Mouse (Mus musculus) hindlimb bud, embryonic 11.5 days (tissue): Measurements from ENCODE around the gene Mical3.

Experiments
- DNase-seq: peaks from one replicate; pipeline ENCODE4 v3.0.0-alpha.2; 2012; ENCODE audit warnings: low read depth, low spot score; ENCODE audit errors: extremely low spot score

Gene Mical3

DNA sequence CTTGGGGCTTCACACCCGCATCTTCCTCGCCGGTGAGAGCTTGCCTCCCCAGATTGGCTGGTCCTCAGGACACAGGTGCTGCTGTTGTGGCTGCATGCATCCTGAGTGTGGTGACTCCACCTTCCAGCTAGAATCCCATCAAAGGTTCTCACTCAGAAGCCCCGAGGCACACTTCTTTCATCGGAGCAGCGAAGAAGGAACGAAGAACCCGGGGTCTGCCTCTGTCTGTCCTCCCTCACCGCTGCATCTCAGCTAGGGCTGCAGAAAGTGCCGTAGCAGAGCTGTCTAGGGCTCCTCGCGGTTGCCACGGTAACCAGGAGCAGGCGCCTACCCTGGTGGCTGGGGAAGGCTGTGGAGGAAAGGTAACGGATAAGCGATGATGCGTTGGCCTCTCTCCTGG is at the start of gene Mical3:
Mical3 (minus strand) TSS at position 227 of the 400 bp plus-strand sequence.
- DNase-seq = no peak

DNA sequence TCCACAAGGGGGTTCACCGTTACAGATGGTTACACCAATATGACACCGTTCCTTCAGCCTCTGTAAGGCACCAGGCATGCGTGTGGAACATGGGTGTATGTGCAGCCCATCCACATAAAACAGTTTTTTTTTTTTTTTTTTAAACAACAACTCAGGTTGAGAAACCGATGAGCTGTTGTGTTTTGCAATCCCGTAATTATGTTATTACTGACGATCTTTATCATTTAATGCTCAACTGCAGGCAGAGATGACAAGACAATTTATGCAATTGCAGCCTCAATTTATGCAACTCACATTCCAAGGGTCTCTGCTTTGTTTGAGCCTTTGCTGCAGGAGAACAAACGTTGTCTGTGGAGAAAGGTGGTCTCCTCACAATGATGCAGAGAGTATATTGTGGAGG is 49.0 kb upstream of the Mical3 start:
- DNase-seq = no peak

DNA sequence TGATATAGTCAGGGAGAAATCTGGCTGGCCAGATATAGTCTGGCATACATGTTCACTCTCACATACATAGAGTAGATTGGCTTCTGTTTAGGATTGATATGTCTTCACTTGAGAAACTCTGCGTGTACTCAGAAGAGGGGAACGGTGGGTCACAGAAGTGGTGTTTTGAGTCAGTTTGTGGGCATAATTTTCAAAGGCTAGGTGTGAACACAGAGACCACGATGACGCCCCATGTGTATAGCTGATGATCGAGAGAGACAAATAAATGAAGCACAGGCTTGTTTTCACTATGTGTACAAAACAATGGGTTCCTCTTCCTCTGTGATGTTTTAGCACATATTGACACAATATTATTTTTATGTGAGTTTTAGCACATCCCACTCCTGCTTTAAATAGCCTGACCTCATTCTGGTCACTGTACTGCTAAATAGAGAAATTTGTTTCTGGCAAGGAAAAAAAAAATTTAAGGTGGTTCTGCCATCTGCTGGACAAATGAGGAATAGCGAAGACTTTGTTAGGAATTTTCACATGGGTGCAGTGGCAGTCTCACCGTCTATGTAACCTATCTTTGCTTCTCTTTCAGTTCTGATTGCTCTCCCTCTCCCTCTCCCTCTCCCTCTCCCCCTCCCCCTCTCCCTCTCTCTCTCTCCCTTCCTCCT is 48.0 kb upstream of the Mical3 start:
- peak; percentile 79 for DNase-seq

DNA sequence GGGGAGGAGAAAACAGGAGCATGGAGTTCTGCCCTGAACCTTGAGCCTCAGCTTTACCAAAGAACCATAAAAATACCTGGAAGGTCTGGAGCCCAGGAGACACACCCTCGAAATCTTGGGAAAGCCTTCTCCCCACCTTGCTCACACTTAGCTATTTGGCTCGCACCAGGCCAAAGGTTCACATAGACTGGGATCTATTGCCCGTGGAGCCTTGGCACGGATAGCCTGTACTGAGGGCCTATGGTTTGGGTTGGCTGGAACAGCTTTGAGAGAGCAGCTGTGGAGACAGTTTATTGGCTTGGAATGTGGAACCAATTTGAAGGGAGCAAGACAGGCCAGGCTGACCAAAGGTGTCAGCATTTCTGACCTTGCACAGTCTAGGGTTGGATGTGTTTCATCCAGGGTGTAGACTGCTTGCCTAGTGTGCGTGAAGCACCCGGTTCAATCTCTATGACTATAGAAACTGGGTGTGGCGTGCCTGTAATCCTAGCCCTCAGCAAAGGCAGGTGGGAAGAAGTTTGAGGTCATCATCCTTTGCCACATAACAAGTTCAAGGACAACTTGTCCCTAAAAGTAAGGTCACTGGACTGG is 46.4 kb upstream of the Mical3 start:
- DNase-seq = no peak

DNA sequence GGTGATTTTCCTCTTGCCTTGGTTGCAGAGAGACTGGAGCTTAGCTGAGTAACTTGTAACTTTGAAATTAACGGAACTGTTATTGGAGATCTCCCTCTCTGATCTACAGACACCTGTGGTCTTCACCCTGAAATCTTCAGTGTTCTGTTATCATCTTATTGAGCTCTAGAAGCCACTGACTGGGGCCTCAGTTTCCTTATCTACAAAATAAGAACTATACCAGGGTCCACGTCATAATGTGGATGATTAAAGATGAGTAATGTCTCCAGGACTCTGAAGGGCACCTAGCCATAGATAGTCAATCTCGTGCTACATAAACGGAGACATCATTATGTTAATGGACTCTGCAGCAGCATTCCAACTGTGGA is 45.9 kb upstream of the Mical3 start:
- no peak for DNase-seq

DNA sequence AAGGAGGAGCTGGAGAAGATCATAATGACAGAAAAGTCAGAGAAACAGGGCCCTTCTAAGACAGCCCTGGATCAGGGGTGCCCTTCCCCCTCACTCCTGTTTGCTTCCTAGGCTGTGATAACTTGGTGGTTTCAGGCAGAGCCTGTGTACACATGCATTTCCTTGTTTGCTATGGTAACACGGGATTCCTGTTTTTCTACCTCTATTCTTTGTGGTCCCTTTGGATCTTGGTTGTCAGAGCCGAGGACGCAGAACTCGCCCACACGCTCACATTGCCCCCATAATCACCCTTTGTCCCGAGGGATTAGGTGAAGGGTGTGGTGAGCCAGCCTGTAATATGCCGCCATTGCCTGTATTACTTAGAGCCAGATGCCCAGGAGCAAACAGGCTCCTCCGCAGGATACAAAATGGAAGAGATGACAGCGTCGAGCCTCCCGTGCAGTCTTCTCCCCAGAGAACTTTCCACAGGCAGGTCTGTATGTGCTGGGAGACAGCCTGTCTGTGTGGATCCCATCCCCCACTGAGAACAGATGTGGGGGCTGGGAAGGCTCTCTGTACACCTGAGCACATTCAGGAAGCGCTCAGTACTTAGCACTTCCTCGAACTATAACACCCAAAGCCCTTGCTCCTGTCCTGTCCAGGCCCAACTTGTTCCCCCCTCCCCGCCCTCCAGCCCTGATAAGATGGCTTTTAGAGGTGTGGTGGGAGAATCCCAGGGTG is 45.4 kb upstream of the Mical3 start:
- no peak for DNase-seq

DNA sequence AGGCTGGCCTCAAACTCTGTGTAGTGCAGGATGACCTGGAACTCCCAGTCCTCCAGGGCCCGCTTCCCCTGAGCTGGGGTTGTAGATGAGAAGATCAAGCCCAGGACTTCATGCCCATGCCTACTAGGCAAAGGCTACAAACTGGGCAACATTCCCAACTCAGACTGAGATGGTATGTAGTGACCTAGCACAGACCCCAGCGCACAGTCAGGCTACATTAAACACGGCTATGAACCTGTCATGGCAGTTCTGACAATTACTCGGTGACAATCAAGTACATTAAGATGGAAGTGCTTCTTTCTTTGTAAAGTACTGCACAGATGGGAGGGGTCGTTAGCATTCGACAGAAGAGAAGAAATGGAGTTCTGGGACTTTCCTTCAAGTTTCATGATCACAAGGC is 44.0 kb upstream of the Mical3 start:
- no peak for DNase-seq

DNA sequence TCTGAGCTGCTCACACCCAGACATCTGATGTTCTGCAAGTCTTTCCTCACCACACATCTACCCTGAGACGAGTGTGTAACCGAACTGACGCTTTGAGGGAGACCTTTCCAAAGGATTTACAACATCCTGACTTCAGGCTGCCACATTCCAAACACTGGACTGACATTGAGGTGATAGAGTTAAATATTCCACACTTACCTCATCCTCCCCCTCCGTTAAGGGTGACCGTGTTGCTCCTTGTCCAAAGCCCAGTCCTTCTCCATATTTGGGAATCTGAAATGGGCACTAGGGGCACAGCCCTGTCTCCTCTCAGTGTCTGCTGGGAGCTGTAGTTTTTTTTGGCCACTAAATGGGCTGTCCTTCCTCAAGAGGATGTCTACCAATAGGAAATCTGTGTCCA is 42.7 kb upstream of the Mical3 start:
- no peak for DNase-seq

DNA sequence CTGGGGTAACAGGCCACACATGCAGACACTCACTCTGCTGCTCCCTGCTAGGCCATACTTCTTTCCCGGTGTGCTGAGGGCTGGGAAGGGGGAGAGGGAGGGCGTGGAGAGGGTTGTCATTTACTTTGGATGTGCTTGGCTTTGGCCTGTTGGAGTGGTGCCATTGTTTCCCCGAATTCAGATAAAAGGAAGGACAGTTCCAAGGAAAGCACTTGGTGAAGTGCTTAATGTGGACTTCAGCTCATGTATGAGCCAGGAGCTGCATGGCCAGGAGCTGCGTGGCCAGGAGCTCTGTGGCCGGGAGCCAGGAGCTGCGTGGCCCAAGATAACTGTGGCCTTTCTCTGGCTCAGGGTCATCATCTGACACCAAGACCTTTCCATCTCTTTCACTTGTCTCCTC is 40.3 kb upstream of the Mical3 start:
- no peak for DNase-seq

DNA sequence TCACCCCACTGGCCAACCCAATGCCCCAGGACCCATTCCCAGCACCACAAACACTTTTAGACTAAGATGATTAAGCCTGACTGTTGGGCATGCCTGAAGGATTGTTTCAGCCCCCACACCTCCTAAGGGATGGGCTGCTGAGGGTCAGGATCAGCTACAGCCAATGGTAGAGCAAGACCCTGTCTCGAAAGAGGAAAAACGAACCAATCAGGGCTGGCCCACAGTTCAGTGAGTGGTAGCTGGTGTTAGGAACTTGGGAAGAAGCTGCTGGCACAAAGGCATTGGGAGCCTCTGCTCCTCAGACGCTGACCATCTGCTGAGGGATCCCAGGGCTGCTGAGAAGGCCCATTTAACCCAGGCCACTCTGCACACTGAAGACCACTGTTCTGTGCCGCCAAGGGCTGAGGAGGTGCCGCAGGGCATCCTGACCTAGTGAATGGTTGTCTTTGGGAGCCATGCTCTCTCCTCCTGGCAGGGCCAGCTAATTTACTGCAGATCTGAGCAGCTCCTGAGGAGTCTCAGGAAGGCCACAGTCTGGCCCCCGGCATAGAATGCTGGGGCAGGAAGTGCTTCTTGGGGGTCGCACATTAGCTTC is 36.7 kb upstream of the Mical3 start:
- DNase-seq = no peak

DNA sequence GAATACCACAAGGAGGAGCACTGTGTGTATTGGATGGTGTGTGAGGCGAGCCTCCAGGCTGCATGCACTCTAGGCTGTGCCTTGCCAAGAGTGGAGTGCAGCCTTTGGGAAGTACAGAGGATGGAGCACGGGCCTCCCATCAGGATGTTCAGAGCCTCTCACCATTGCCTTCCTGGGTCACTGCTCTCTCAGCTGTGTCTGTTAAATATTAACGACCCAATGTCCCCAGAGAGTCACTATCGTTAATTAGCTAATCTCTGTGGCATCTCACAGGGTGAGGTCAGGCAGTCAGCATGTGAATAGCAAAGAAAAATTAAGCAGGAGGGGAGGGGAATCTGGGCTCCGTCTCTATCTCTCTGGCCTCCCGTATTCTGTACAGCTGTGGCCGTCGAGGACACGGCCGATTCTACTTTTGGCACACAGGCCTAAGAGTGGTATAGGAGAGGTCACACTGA is 35.3 kb upstream of the Mical3 start:
- DNase-seq = no peak

DNA sequence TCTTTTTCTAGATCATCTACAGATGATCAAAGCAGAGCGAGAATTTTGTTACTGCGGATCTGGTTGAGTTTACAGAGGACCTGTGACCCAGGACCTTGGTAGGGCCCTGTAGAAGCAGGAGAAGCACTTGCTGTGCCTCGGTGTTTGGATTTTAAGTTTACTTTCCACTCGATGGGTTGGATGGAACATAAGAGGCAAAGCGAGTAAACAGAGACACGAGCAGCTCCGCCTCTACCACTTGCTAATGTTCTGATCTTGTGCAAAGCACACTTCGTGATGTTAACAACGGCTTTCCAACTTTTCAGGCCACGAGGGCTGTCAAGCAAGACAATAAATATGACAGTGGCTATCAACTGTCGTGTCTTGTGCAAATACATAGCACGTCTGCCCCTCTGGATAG is 31.8 kb upstream of the Mical3 start:
- DNase-seq = no peak

DNA sequence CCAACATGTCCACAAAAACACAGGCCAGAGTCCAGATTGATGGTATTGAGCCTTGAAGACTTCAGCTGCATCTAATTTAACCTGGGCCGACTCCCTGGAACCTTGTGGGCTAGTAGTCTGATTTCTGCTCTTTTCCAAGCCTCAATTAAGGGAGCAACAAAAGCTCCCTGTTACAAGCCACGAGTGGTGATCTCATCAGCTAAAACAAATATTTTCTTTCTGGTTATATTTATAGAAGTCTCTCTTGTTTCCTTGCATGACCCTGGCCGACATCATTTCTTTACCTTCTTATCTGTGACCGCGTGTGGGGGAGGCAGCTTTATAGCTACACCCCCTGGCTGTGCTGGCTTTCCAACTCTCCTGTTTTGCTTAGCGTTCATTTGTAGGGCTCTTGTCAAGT is 29.3 kb upstream of the Mical3 start:
- DNase-seq = no peak

DNA sequence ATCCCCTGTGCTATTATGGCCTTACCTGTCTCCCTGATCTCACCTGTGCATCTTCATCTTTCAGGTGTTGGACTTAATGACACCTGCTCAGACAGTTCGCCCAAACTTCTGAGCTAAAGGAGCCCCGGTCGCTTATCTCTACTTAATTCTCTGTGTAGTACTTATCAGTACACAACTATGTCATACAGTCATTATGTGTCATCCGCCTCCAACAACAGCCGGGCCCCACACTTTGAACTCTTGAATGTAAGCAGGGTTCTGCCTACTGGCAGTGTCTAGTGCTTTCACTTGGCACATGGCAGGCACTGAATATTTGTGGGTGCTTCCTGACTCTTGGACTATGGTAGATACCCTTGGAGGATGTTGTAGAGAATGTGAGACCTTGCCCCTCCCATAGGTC is 28.8 kb upstream of the Mical3 start:
- no peak for DNase-seq

DNA sequence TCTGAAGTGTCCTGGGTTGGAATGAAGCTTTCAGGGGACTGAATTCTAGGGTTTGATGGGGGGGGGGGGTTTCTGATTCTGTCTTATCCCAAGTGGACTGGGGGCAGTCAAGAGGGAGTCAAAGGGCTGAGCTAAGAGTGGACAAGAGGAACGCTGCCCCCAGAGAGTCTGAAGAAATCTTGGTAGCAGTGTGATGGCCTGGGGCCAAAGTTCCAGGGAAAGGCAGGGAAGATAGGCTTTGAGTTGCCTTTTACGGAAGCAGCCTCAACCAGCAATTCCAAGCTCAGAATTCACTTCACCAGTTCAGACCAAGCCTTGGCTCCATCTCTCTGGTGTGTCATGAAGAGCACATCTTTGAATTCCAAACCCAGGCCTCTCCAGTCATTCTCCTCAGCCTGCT is 25.2 kb upstream of the Mical3 start:
- DNase-seq = no peak

DNA sequence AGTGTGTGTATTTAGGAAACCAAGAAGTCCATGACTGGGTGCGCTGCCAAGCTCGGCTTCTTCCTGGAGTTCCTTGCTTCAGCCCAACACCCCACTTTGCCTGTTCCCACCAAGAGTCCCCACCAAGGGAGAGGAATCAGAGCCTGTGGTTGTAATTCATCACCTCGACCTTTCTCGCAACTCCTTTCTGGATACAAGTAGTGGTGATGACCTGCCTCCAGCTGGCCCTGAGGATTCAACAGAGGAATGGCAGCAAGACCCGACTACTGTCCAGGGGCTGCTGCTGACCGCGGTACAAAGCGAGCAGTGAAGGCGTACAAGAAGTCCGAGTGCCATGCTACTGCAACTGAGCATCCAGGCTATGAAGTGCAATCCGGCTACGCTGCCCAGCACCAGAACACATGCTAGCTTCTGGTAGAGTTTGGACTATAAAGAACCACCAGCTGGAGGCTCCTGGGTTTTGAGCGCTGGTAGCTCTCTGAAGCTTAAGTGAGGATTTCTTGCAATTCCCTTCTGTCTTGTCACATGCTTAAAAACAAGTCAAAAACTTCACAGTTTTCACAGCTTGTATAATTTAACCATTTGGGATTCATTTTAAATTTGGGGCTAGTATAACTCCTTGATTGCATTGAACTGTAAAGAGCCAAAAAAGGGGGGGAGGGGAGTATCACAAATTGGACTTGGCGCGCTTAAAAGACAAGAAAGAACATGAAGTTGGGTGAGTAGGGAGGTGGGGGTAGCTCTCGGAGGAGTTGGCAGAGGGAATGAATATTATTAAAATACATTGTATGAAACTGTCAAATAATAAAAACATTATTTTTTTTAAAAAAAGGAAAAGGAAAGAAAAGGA is 23.9 kb upstream of the Mical3 start:
- no peak for DNase-seq

DNA sequence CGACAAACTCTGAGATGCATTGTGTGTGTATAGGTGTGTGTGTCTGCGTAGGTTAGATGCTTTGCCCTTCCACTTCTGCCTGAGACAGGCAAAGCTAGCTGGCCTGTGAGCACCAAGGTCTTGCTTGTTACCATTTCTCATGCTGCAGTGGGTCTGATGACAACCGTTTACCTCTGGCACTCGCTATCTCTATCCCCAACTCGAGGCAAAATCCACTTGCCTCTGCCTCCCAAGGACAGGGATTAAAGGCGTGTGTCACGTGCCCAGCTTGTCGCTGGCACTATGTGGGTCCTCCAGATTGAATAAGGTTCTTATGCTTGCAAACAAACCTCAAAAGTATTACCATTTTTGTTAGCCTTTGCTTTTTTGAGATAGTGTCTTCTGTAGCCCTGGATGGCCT is 22.4 kb upstream of the Mical3 start:
- no peak for DNase-seq

DNA sequence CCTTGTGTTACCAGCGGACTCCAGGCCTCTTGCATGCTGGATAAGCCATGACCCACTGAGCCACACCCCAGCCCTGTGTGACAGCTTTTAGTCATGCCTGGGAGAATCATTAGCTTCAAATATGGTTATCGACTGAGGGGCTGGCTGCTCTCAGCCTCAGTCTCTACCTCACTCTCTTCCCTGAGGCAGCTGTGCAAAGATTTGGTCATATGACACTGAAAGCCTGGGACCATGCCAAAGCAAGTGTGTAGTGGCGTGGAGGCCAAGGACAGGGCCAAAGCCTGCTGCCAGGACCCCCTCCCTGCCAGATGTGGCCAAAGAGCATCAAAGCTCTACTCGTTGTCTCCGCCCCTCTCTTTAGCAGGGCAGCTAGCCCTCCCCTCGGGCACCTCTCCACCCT is 20.9 kb upstream of the Mical3 start:
- no peak for DNase-seq

DNA sequence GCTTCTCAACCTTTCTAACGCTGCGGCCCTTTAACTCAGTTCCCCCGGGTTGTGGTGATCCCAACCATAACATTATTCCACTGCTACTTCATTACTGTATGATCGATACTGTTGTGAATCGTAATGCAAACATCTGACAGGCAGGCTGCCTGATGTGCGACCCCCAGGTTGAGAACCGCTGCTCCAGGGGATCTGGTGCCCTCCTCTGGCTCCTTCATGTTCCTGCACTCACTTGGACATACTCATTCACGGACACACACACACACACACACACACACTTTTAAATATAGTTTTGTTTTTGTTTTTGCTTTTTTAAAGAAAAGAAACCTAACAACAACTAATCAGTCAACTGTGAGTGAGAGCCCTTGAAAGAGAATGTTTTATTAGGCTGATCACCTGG is 19.3 kb upstream of the Mical3 start:
- DNase-seq = no peak

DNA sequence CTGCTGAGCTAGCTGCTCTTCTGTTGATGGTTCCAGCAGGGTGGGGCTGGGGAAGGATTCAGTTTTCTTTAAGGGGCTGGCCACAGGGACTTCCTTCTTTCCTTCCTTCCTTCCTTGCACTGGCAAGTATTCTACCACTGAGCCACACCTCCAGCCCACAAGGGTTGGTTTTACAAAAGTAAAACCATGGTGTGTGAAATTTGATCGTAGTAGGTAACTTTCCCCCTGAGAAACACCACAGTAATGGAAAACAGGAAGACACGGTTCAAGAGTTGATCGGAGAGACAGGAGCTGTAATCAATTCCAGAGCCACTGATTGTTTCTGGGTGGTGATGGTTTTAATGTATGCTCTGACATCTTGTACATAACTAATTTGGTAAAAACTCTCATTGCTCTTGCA is 18.6 kb upstream of the Mical3 start:
- no peak for DNase-seq

DNA sequence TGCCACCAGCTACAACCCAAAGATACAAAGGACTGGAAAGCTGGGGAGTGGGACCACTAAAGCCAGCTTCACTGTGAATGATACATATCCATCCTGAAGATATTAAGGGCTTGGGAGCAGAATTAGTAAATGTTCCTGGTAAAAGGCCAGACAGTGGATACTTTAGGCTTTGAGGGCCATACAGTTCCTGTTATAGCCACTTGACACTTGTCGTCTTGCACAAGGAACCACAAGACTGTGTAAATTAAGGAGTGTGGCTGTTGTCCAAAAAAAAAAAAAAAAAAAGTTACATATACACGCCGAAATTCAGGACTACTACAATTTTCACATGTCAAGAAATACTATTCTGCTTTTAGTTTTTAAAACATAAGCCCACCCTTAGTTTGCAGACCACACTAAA is 17.6 kb upstream of the Mical3 start:
- no peak for DNase-seq
